Mouse (Mus musculus): Measurements from ENCODE around the gene Snx11. TPM values are rescaled to one million over a fixed set of nuclear protein-coding genes. Genes with fewer than 3 reads are reported as not detected.

Snx11 gene
- total and polyA plus RNA-seq, 3 experiments: 33.7 to 43.1 TPM; not detected in 1

DNA sequence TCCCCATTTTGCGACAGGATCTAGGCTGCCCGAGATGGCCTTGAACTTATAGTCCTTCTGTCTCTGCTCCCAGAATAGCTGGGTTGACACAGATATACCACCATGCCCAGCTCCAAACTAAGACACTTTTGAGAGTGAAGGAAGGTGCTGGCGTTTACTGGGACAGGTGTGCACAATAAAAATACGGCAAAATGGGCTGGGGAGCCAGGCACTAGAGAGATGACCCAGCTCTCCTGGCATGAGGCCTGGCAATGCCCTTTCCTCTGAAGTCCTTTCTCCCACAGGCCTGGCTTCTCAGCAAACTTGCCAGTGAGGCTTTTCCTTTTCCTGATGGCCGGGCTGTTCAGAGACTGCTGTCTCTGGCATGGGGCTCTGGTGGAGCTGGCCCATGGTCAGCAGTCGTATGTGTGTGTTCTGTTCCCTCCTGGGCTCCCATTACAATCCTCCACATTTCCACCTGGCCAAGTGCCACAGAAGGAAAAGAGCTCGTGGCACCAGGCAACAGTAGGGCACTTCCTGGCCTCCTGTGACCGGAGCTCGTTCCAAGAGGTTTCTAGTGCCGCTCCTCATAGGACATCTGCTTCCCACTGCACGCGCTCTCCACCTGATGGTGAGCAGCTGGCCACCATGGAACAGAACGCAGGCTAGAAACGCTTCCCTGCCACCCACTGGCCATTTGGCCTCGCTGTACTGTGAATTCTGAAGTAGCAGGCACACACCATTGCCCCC, 14.5 kb downstream of the Snx11 start:
- no peaks in the 10 kb centered on the region for H3K9me3 ChIP-seq (replicated peaks; ENCODE audit: insufficient read depth, low read length)
- H3K27ac ChIP-seq (ENCODE audit: control insufficient read depth, low read depth, low read length): no peak overlapping the region
- peaks cover 0 to 15% of the 10 kb centered on the region in 2 experiments; a peak in 2 of 4 replicates for H3K4me1 ChIP-seq (ENCODE audit: control insufficient read depth in 1 of 2, insufficient read depth in 2 of 2, low read length in 2 of 2)

DNA sequence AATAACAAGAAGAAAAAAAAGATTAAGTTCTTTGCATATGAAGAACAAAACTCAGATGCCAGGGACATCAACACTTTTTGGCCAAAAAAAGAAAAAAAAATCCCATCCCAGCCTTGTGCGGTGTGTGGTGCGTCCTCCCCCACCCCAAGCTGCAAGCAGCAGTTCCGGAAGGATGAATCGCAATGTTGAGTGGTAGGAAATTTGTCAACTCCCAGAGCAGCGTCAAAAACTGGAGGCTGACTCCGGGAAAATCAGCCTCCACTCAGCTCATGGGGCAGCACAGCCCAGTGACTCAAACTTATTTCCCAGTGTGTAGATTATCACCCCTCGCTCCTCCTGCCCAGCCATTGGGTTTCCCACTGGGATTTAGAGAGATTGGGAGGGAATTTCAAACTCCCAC, 15.4 kb downstream of the Snx11 start:
- DNase-seq (ENCODE audit: low read depth, low spot score): no peak
- H3K4me1 ChIP-seq (ENCODE audit: control insufficient read depth in 1 of 2, insufficient read depth in 2 of 2, low read length in 2 of 2): peaks cover 0 to 15% of the 10 kb centered on the region in 2 experiments; a peak in 2 of 4 replicates
- H3K4me3 ChIP-seq (ENCODE audit: control insufficient read depth in 1 of 2, insufficient read depth in 1 of 2, low read depth in 2 of 2, low read length in 2 of 2): no peak overlapping the region
- no peaks in the 10 kb centered on the region for H3K79me2 ChIP-seq (ENCODE audit: control insufficient read depth, insufficient read depth, low read length, poor library complexity)
- no peak for TF ChIP-seq ZKSCAN1 (IDR thresholded peaks at IDR 0.05; ENCODE audit: low read depth, low read length)
- peaks cover 0 to 3% of the 10 kb centered on the region in 2 experiments; a peak in 2 of 4 replicates for H3K36me3 ChIP-seq (ENCODE audit: control insufficient read depth in 1 of 2, insufficient read depth in 2 of 2, low read length in 2 of 2)
- H3K9ac ChIP-seq (ENCODE audit: control insufficient read depth, low read depth, low read length, poor library complexity, severe bottlenecking): no peak overlapping the region
- H3K9me3 ChIP-seq (replicated peaks; ENCODE audit: insufficient read depth, low read length): no peaks in the 10 kb centered on the region
- peaks cover 1 to 3% of the 10 kb centered on the region in 2 experiments; a peak in 3 of 4 replicates for H3K27me3 ChIP-seq (ENCODE audit: control insufficient read depth in 1 of 2, insufficient read depth in 2 of 2, low read length in 2 of 2)
- no peak overlapping the region for H3K27ac ChIP-seq (ENCODE audit: control insufficient read depth, low read depth, low read length)

More for the DNA sequence above, 14.5 kb downstream of the Snx11 start:
- no peak overlapping the region for H3K4me3 ChIP-seq (ENCODE audit: control insufficient read depth in 1 of 2, insufficient read depth in 1 of 2, low read depth in 2 of 2, low read length in 2 of 2)
- H3K27me3 ChIP-seq (ENCODE audit: control insufficient read depth in 1 of 2, insufficient read depth in 2 of 2, low read length in 2 of 2): peaks cover 1 to 3% of the 10 kb centered on the region in 2 experiments; a peak in 3 of 4 replicates
- H3K79me2 ChIP-seq (ENCODE audit: control insufficient read depth, insufficient read depth, low read length, poor library complexity): no peaks in the 10 kb centered on the region
- H3K36me3 ChIP-seq (ENCODE audit: control insufficient read depth in 1 of 2, insufficient read depth in 2 of 2, low read length in 2 of 2): peaks cover 0 to 3% of the 10 kb centered on the region in 2 experiments; a peak in 3 of 4 replicates
- DNase-seq (ENCODE audit: low read depth, low spot score): no peak
- TF ChIP-seq RCOR1 (IDR thresholded peaks at IDR 0.05; ENCODE audit: low read depth, low read length) (no peak), CHD2 (IDR thresholded peaks at IDR 0.05; ENCODE audit: low read length) (no peak), NELFE (IDR thresholded peaks at IDR 0.05; ENCODE audit: low read depth, low read length) (no peak), ETS1 (IDR thresholded peaks at IDR 0.05; ENCODE audit: low read depth, low read length) (no peak), CTCF (IDR thresholded peaks at IDR 0.05 in 2 of 3, conservative IDR thresholded peaks at IDR 0.05 in 1 of 3; ENCODE audit: control insufficient read depth in 1 of 3, insufficient read depth in 1 of 3, low read depth in 2 of 3, low read length in 3 of 3, poor library complexity in 1 of 3, severe bottlenecking in 1 of 3) (no peak), MAFK (IDR thresholded peaks at IDR 0.05; ENCODE audit: borderline replicate concordance, low read depth, low read length) (no peak)
- H3K9ac ChIP-seq (ENCODE audit: control insufficient read depth, low read depth, low read length, poor library complexity, severe bottlenecking): no peak overlapping the region

DNA sequence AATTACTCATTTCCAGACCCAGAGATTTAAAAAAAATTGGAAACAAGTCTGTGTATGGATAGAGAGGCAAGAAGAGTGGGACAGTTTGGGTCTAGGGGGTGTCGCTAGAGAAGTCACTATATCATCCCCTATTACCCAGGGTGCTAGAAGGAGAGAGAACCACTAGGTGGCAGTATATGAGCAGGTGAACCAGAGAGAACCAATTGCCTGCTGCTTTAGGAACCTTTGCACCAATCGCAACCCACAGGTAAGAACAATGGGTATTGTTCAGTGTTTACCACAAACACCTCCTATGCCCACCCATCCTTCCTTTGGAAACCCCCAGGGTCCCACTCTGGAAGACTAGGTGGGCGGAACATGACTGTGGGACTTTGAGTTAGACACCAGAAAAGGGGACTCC, 17.3 kb downstream of the Snx11 start:
- H3K79me2 ChIP-seq (ENCODE audit: control insufficient read depth, insufficient read depth, low read length, poor library complexity): no peaks in the 10 kb centered on the region
- H3K9me3 ChIP-seq (replicated peaks; ENCODE audit: insufficient read depth, low read length): no peaks in the 10 kb centered on the region
- peaks cover 1 to 3% of the 10 kb centered on the region in 2 experiments for H3K27me3 ChIP-seq (ENCODE audit: control insufficient read depth in 1 of 2, insufficient read depth in 2 of 2, low read length in 2 of 2)
- H3K9ac ChIP-seq (ENCODE audit: control insufficient read depth, low read depth, low read length, poor library complexity, severe bottlenecking): no peak overlapping the region
- no peak overlapping the region for H3K27ac ChIP-seq (ENCODE audit: control insufficient read depth, low read depth, low read length)
- H3K4me1 ChIP-seq (ENCODE audit: control insufficient read depth in 1 of 2, insufficient read depth in 2 of 2, low read length in 2 of 2): peaks cover 0 to 2% of the 10 kb centered on the region in 2 experiments; a peak in 1 of 4 replicates
- H3K36me3 ChIP-seq (ENCODE audit: control insufficient read depth in 1 of 2, insufficient read depth in 2 of 2, low read length in 2 of 2): no peaks in the 10 kb centered on the region
- peak; percentile 82 for DNase-seq (ENCODE audit: low read depth, low spot score)
- H3K4me3 ChIP-seq (ENCODE audit: control insufficient read depth in 1 of 2, insufficient read depth in 1 of 2, low read depth in 2 of 2, low read length in 2 of 2): no peak overlapping the region
- TF ChIP-seq CHD2 (IDR thresholded peaks at IDR 0.05; ENCODE audit: low read length) (no peak), TCF12 (IDR thresholded peaks at IDR 0.05; ENCODE audit: low read depth, low read length) (no peak), BHLHE40 (IDR thresholded peaks at IDR 0.05; ENCODE audit: borderline replicate concordance, low read depth, low read length) (no peak), USF2 (IDR thresholded peaks at IDR 0.05; ENCODE audit: borderline replicate concordance in 1 of 2, insufficient read depth in 1 of 2, low read depth in 1 of 2, low read length in 2 of 2) (no peak), ZC3H11A (IDR thresholded peaks at IDR 0.05; ENCODE audit: low read depth, low read length) (peak; percentile 73), RCOR1 (IDR thresholded peaks at IDR 0.05; ENCODE audit: low read depth, low read length) (no peak), POLR2AphosphoS2 (IDR thresholded peaks at IDR 0.05; ENCODE audit: low read length) (no peak), RAD21 (IDR thresholded peaks at IDR 0.05; ENCODE audit: low read depth, low read length) (peak; percentile 89), POLR2A (IDR thresholded peaks at IDR 0.05; ENCODE audit: control insufficient read depth in 1 of 2, insufficient read depth in 1 of 2, low read depth in 1 of 2, low read length in 2 of 2, poor library complexity in 1 of 2) (no peak), SIN3A (IDR thresholded peaks at IDR 0.05; ENCODE audit: low read length) (peak; percentile 55; the same call in 1 of the 2 replicates), MAFK (IDR thresholded peaks at IDR 0.05; ENCODE audit: borderline replicate concordance, low read depth, low read length) (no peak), JUND (IDR thresholded peaks at IDR 0.05; ENCODE audit: low read depth, low read length) (no peak), E2F4 (IDR thresholded peaks at IDR 0.05; ENCODE audit: borderline replicate concordance, low read depth, low read length) (no peak), KAT2A (conservative IDR thresholded peaks at IDR 0.05; ENCODE audit: low read depth, low read length) (no peak), SMC3 (IDR thresholded peaks at IDR 0.05; ENCODE audit: low read depth, low read length) (peak; percentile 95), MEF2A (IDR thresholded peaks at IDR 0.05; ENCODE audit: extremely low read depth, insufficient replicate concordance, low read depth, low read length, poor library complexity, severe bottlenecking) (no peak), NELFE (IDR thresholded peaks at IDR 0.05; ENCODE audit: low read depth, low read length) (no peak), ELF1 (IDR thresholded peaks at IDR 0.05; ENCODE audit: low read depth, low read length) (no peak), EP300 (IDR thresholded peaks at IDR 0.05; ENCODE audit: low read depth in 1 of 2, low read length in 2 of 2) (no peak), HCFC1 (IDR thresholded peaks at IDR 0.05; ENCODE audit: low read depth, low read length) (no peak), CTCF (IDR thresholded peaks at IDR 0.05 in 2 of 3, conservative IDR thresholded peaks at IDR 0.05 in 1 of 3; ENCODE audit: control insufficient read depth in 1 of 3, insufficient read depth in 1 of 3, low read depth in 2 of 3, low read length in 3 of 3, poor library complexity in 1 of 3, severe bottlenecking in 1 of 3) (peak; percentile 73 to 98 (median 96))

Data from MEL (cell line).